Mouse (Mus musculus): ENCODE results near the gene Cd244a. TPM values are rescaled to one million over a fixed set of nuclear protein-coding genes. Genes with fewer than 3 reads are reported as not detected.

Cd244a gene
- total and polyA plus RNA-seq, 3 experiments, result 0.21 to 0.64 (median 0.41) TPM

- TF ChIP-seq POLR2A (IDR thresholded peaks at IDR 0.05; ENCODE audit: low read depth, low read length) (peak; percentile 54), JUND (conservative IDR thresholded peaks at IDR 0.05; ENCODE audit: low read depth, low read length) (no peak), EP300 (IDR thresholded peaks at IDR 0.05; ENCODE audit: low read length) (peak; percentile 18; the same call in 1 of the 2 replicates), TCF12 (IDR thresholded peaks at IDR 0.05; ENCODE audit: low read depth, low read length) (peak; percentile 27; the same call in 1 of the 2 replicates), NRF1 (IDR thresholded peaks at IDR 0.05; ENCODE audit: low read depth, low read length) (0 out of 2 replicates have a peak, but pooled peaks have one; percentile 17), CHD1 (IDR thresholded peaks at IDR 0.05; ENCODE audit: low read depth, low read length) (0 out of 2 replicates have a peak, but pooled peaks have one; percentile 63), PAX5 (IDR thresholded peaks at IDR 0.05; ENCODE audit: low read length) (no peak), ELF1 (IDR thresholded peaks at IDR 0.05; ENCODE audit: low read depth, low read length) (0 out of 2 replicates have a peak, but pooled peaks have one; percentile 6), SIN3A (IDR thresholded peaks at IDR 0.05; ENCODE audit: low read length) (peak; percentile 58; the same call in 1 of the 2 replicates), TBP (conservative IDR thresholded peaks at IDR 0.05; ENCODE audit: low read depth, low read length) (0 out of 2 replicates have a peak, but pooled peaks have one; percentile 36), MXI1 (IDR thresholded peaks at IDR 0.05; ENCODE audit: low read depth, low read length) (peak; percentile 56; the same call in 1 of the 2 replicates), MAX (IDR thresholded peaks at IDR 0.05; ENCODE audit: low read length) (peak; percentile 60; the same call in 1 of the 2 replicates), MAZ (IDR thresholded peaks at IDR 0.05; ENCODE audit: low read depth, low read length) (0 out of 2 replicates have a peak, but pooled peaks have one; percentile 15), MYC (IDR thresholded peaks at IDR 0.05; ENCODE audit: low read depth, low read length) (peak; percentile 51), RCOR1 (conservative IDR thresholded peaks at IDR 0.05; ENCODE audit: low read depth, low read length) (no peak), UBTF (IDR thresholded peaks at IDR 0.05; ENCODE audit: low read depth, low read length) (no peak), NELFE (IDR thresholded peaks at IDR 0.05; ENCODE audit: low read depth, low read length) (no peak)
- Histone ChIP-seq H3K36me3 (replicated peaks in 1 of 2; ENCODE audit: control insufficient read depth in 1 of 2, insufficient read depth in 1 of 2, low read length in 1 of 2) (peaks cover 0 to 33% of the 10 kb centered on the region in 2 experiments), H3K9ac (ENCODE audit: insufficient read depth, low read depth) (0 out of 2 replicates have a peak overlapping the region, but pooled peaks have one; percentile 27), H3K79me2 (replicated peaks; ENCODE audit: control insufficient read depth, extremely low read depth, insufficient read depth, poor library complexity, severe bottlenecking) (no peaks in the 10 kb centered on the region), H3K4me3 (replicated peaks in 1 of 3; ENCODE audit: low read depth in 2 of 3, low read length in 2 of 3, poor library complexity in 1 of 3) (no peak overlapping the region), H3K4me2 (ENCODE audit: insufficient read depth, low read depth, poor library complexity, severe bottlenecking) (peak overlapping the region; percentile 62; the same call in 1 of the 2 replicates), H3K27me3 (replicated peaks) (no peaks in the 10 kb centered on the region), H3K4me1 (ENCODE audit: control insufficient read depth in 1 of 2, insufficient read depth in 2 of 2) (peaks cover 12 to 50% of the 10 kb centered on the region in 2 experiments), H3K27ac (ENCODE audit: insufficient read depth, low read depth) (peak overlapping the region; percentile 28; the same call in 1 of the 2 replicates), H3K9me3 (replicated peaks; ENCODE audit: low read length) (no peaks in the 10 kb centered on the region)
- DNase-seq (ENCODE audit: extremely low read depth), result peak; percentile 45
- dilution Hi-C loops (cut with MboI; ENCODE audit: extremely low pct_ligation_motif_present, extremely low pct_unique_long_range_greater_than_20kb, low sequenced_read_pairs) (no loop called here), in situ Hi-C loops (cut with MboI; ENCODE audit: low pct_ligation_motif_present, low pct_unique_long_range_greater_than_20kb, low sequenced_read_pairs) (no loop called here)
Observed at GRCm38 (mm10) chr1:171643612-171644011, 84.6 kb downstream of the Cd244a start.

- Histone ChIP-seq H3K79me2 (replicated peaks; ENCODE audit: control insufficient read depth, extremely low read depth, insufficient read depth, poor library complexity, severe bottlenecking) (no peaks in the 10 kb centered on the region), H3K27me3 (replicated peaks) (no peaks in the 10 kb centered on the region), H3K27ac (ENCODE audit: insufficient read depth, low read depth) (no peak overlapping the region), H3K36me3 (replicated peaks in 1 of 2; ENCODE audit: control insufficient read depth in 1 of 2, insufficient read depth in 1 of 2, low read length in 1 of 2) (peaks cover 0 to 8% of the 10 kb centered on the region in 2 experiments), H3K4me1 (ENCODE audit: control insufficient read depth in 1 of 2, insufficient read depth in 2 of 2) (peaks cover 12 to 58% of the 10 kb centered on the region in 2 experiments), H3K4me2 (ENCODE audit: insufficient read depth, low read depth, poor library complexity, severe bottlenecking) (peak overlapping the region; percentile 32; the same call in 1 of the 2 replicates), H3K4me3 (replicated peaks in 1 of 3; ENCODE audit: low read depth in 2 of 3, low read length in 2 of 3, poor library complexity in 1 of 3) (peak overlapping the region in 2 of 3 experiments; percentile 12 to 50), H3K9me3 (replicated peaks; ENCODE audit: low read length) (no peaks in the 10 kb centered on the region), H3K9ac (ENCODE audit: insufficient read depth, low read depth) (no peak overlapping the region)
- in situ Hi-C loops (cut with MboI; ENCODE audit: low pct_ligation_motif_present, low pct_unique_long_range_greater_than_20kb, low sequenced_read_pairs), result no loop called here
- dilution Hi-C loops (cut with MboI; ENCODE audit: extremely low pct_ligation_motif_present, extremely low pct_unique_long_range_greater_than_20kb, low sequenced_read_pairs), result no loop called here
- DNase-seq (ENCODE audit: extremely low read depth), result no peak
- TF ChIP-seq PAX5 (IDR thresholded peaks at IDR 0.05; ENCODE audit: low read length) (no peak), ZNF384 (IDR thresholded peaks at IDR 0.05; ENCODE audit: low read depth, low read length) (no peak), ZMIZ1 (IDR thresholded peaks at IDR 0.05; ENCODE audit: low read depth, low read length) (no peak), RCOR1 (conservative IDR thresholded peaks at IDR 0.05; ENCODE audit: low read depth, low read length) (no peak), IRF4 (IDR thresholded peaks at IDR 0.05; ENCODE audit: low read depth, low read length) (peak; percentile 9; the same call in 1 of the 2 replicates)
Observed at GRCm38 (mm10) chr1:171646429-171646940, 87.5 kb downstream of the Cd244a start.

All from CH12.LX (cell line).